14 mouse cellular contexts compared by ENCODE assay signal in genomic region chr5:113862418-113862817, GRCm38 (mm10). TPM values are rescaled to one million over a fixed set of nuclear protein-coding genes. Genes with fewer than 3 reads are reported as not detected.
DNase-seq lines count a peak whose midpoint lies in the region; ATAC-seq lines count a peak whose summit lies in the region.
"Had no signal": no experiment of that assay in that cellular context is flagged by ENCODE, and none has a peak within 500 bp of the region (broad histone marks: within the 10 kb centered on the region; RNA-seq: fewer than 3 reads in every experiment).

No protein-coding gene starts in this region.

- peaks cover 45% of the 10 kb centered on the region for H3K4me1 ChIP-seq in hindbrain, embryonic 13.5 days (replicated peaks)

- WGBS in hindbrain, embryonic 13.5 days, result 85% methylated on average over 4 of the region's 4 CpGs

- H3K27me3 ChIP-seq in hindbrain, embryonic 13.5 days, result no peaks in the 10 kb centered on the region
- H3K27me3 ChIP-seq: embryonic facial prominence, embryonic 12.5 days; heart, embryonic 15.5 days; intestine, embryonic 15.5 days; limb, embryonic 15.5 days had no signal

- no peak for ATAC-seq in hindbrain, embryonic 13.5 days (ENCODE audit: low FRiP score)
- ATAC-seq: intestine, embryonic 15.5 days had no signal

- no peak overlapping the region for H3K4me3 ChIP-seq in hindbrain, embryonic 13.5 days
- H3K4me3 ChIP-seq: embryonic facial prominence, embryonic 12.5 days; heart, embryonic 15.5 days; intestine, embryonic 15.5 days; limb, embryonic 15.5 days had no signal

- H3K9ac ChIP-seq in hindbrain, embryonic 13.5 days, result 0 out of 2 replicates have a peak overlapping the region, but pooled peaks have one; percentile 30
- H3K9ac ChIP-seq: embryonic facial prominence, embryonic 12.5 days; heart, embryonic 15.5 days; intestine, embryonic 15.5 days; limb, embryonic 15.5 days; lung, embryonic 14.5 days had no signal

- H3K4me2 ChIP-seq in hindbrain, embryonic 13.5 days, result no peak overlapping the region
- H3K4me2 ChIP-seq: embryonic facial prominence, embryonic 12.5 days; heart, embryonic 15.5 days; intestine, embryonic 15.5 days; limb, embryonic 15.5 days; lung, embryonic 14.5 days had no signal

- peak; percentile 41 for DNase-seq in right cerebral cortex, adult 18-20 months
- no peak for DNase-seq in right cerebral cortex, postnatal 4 days
- peak; percentile 55 to 59 for DNase-seq in cerebellum, postnatal 10 days
- DNase-seq in telencephalon, adult 2 months (ENCODE audit: low read depth, low spot score), result peak; percentile 55
- DNase-seq in adrenal gland, postnatal 25 days, result no peak
- DNase-seq in ovary, postnatal 36 days (ENCODE audit: low spot score), result no peak
- DNase-seq: adrenal gland, adult 8-10 months; kidney, postnatal 14 days; lung, embryonic 14.5 days had no signal

- H3K9me3 ChIP-seq in hindbrain, embryonic 13.5 days, result no peaks in the 10 kb centered on the region
- H3K9me3 ChIP-seq: embryonic facial prominence, embryonic 12.5 days; heart, embryonic 15.5 days; intestine, embryonic 15.5 days; limb, embryonic 15.5 days had no signal

- H3K27ac ChIP-seq in hindbrain, embryonic 13.5 days, result peak overlapping the region; percentile 60
- H3K27ac ChIP-seq: embryonic facial prominence, embryonic 12.5 days; heart, embryonic 15.5 days; intestine, embryonic 15.5 days; limb, embryonic 15.5 days had no signal

- H3K36me3 ChIP-seq in hindbrain, embryonic 13.5 days, result peaks cover 30% of the 10 kb centered on the region

RNA-seq across cellular contexts. Expression of gene Selplg, which starts 30.0 kb away (rescaled TPM):
- polyA plus RNA-seq in hindbrain, embryonic 13.5 days (2015; fragmentation: Nextera tagmentation; extraction: Ambion mirVana), result 1.7 and 1.9 TPM in 2 replicates
- total RNA-seq in adrenal gland, postnatal 25 days (2021), result 1.5 and 3.3 TPM in 2 replicates

RNA-seq across cellular contexts. Expression of gene Coro1c, which starts 46.1 kb away (rescaled TPM):
- polyA plus RNA-seq in hindbrain, embryonic 13.5 days (2015; fragmentation: Nextera tagmentation; extraction: Ambion mirVana), result 176 and 190 TPM in 2 replicates
- total RNA-seq in adrenal gland, postnatal 25 days (2021), result 43.3 and 52.6 TPM in 2 replicates

Comparison
In these comparisons a context has a peak if more than half of its experiments do, and no peak if none do; other contexts are left out.
1. DNase-seq: peak in right cerebral cortex, adult 18-20 months (single experiment), cerebellum, postnatal 10 days (2 of 2) and telencephalon, adult 2 months (single experiment); none in right cerebral cortex, postnatal 4 days (single experiment), adrenal gland, postnatal 25 days (single experiment) and ovary, postnatal 36 days (single experiment).